Comparison of ENCODE assay signal across 9 mouse cellular contexts in genomic region chr12:55846741-55847140, GRCm38 (mm10). TPM values are rescaled to one million over a fixed set of nuclear protein-coding genes. Genes with fewer than 3 reads are reported as not detected.
A peak's percentile ranks its signal among the peaks of the same experiment; 100 is the strongest.
DNase-seq lines count a peak whose midpoint lies in the region; ATAC-seq lines count a peak whose summit lies in the region.
"Had no signal": no experiment of that assay in that cellular context is flagged by ENCODE, and none has a peak within 500 bp of the region (broad histone marks: within the 10 kb centered on the region; RNA-seq: fewer than 3 reads in every experiment).

No protein-coding gene starts in this region.

- H3K4me2 ChIP-seq in midbrain, embryonic 11.5 days = no peak overlapping the region

- no peak for ATAC-seq in midbrain, embryonic 11.5 days (ENCODE audit: low FRiP score)
- ATAC-seq in common myeloid progenitor, adult 5-6 weeks (replicated peaks; ENCODE audit: low read depth, poor library complexity, severe bottlenecking) = peak; percentile 83

- H3K4me1 ChIP-seq in midbrain, embryonic 10.5 days = no peaks in the 10 kb centered on the region
- H3K4me1 ChIP-seq in midbrain, embryonic 11.5 days (ENCODE audit: control insufficient read depth, insufficient read depth, low read length) = no peaks in the 10 kb centered on the region

- H3K4me3 ChIP-seq in midbrain, embryonic 10.5 days = no peak overlapping the region
- no peak overlapping the region for H3K4me3 ChIP-seq in midbrain, embryonic 11.5 days (ENCODE audit: low read depth, low read length)

- H3K27me3 ChIP-seq in midbrain, embryonic 10.5 days (ENCODE audit: low read depth, poor library complexity, severe bottlenecking) = no peaks in the 10 kb centered on the region
- no peaks in the 10 kb centered on the region for H3K27me3 ChIP-seq in midbrain, embryonic 11.5 days (ENCODE audit: control insufficient read depth, insufficient read depth, low read length)

- peaks cover 70% of the 10 kb centered on the region for H3K36me3 ChIP-seq in midbrain, embryonic 10.5 days
- peaks cover 5% of the 10 kb centered on the region; the same call in 1 of the 2 replicates for H3K36me3 ChIP-seq in midbrain, embryonic 11.5 days (ENCODE audit: control insufficient read depth, insufficient read depth, low read length)

- no peak overlapping the region for H3K9ac ChIP-seq in midbrain, embryonic 11.5 days (ENCODE audit: low read length)

- DNase-seq in embryo, embryonic 10 days (ENCODE audit: low spot score) = peak; percentile 52
- DNase-seq in embryo, embryonic 9.5 days (ENCODE audit: extremely low spot score) = no peak
- DNase-seq in midbrain, embryonic 10.5 days (ENCODE audit: low spot score) = peak; percentile 24
- DNase-seq in midbrain, embryonic 11.5 days (ENCODE audit: low spot score, missing footprints) = no peak
- DNase-seq in lung, postnatal 10 days = peak; percentile 29
- DNase-seq in layer of hippocampus, postnatal 14 days (ENCODE audit: low spot score in 2 of 2) = no peak
- no peak for DNase-seq in adipocyte (ENCODE audit: low spot score)

- no peak overlapping the region for H3K27ac ChIP-seq in midbrain, embryonic 10.5 days (replicated peaks)
- H3K27ac ChIP-seq in midbrain, embryonic 11.5 days (ENCODE audit: low read depth, low read length) = no peak overlapping the region
- H3K27ac ChIP-seq: macrophage had no signal

- WGBS in midbrain, embryonic 10.5 days = 84% methylated on average over 1 of the region's 1 CpGs
- 71% methylated on average over 1 of the region's 1 CpGs for WGBS in midbrain, embryonic 11.5 days

- no peaks in the 10 kb centered on the region; the same call in 1 of the 2 replicates for H3K9me3 ChIP-seq in midbrain, embryonic 10.5 days (replicated peaks)
- no peaks in the 10 kb centered on the region for H3K9me3 ChIP-seq in midbrain, embryonic 11.5 days (ENCODE audit: control insufficient read depth, low read length)

RNA-seq across cellular contexts. Expression of gene Brms1l, which starts 10.6 kb away (rescaled TPM):
- polyA plus RNA-seq in midbrain, embryonic 10.5 days (2016; fragmentation: Nextera tagmentation; extraction: Ambion mirVana) = 36.2 and 43.6 TPM in 2 replicates
- 36.0 and 39.7 TPM in 2 replicates for polyA plus RNA-seq in midbrain, embryonic 11.5 days (2014; fragmentation: Nextera tagmentation; extraction: Ambion mirVana)
- total RNA-seq in common myeloid progenitor, adult 5-6 weeks (2017) = 16.6 and 22.1 TPM in 2 replicates
- 10 to 100 TPM; 62.7 to 64.6 TPM for total RNA-seq in layer of hippocampus, postnatal 14 days (2021)

RNA-seq across cellular contexts. Expression of gene Ralgapa1, which starts 25.8 kb away (rescaled TPM):
- polyA plus RNA-seq in midbrain, embryonic 10.5 days (2016; fragmentation: Nextera tagmentation; extraction: Ambion mirVana) = 9.4 and 12.8 TPM in 2 replicates
- 19.0 and 19.1 TPM in 2 replicates for polyA plus RNA-seq in midbrain, embryonic 11.5 days (2014; fragmentation: Nextera tagmentation; extraction: Ambion mirVana)
- 47.1 and 53.3 TPM in 2 replicates for total RNA-seq in common myeloid progenitor, adult 5-6 weeks (2017)
- total RNA-seq in layer of hippocampus, postnatal 14 days (2021) = 100 to 1,000 TPM; 113 to 125 TPM

Comparison
In these comparisons a context has a peak if more than half of its experiments do, and no peak if none do; other contexts are left out.
1. DNase-seq: peak in embryo, embryonic 10 days (single experiment), midbrain, embryonic 10.5 days (single experiment) and lung, postnatal 10 days (single experiment); none in embryo, embryonic 9.5 days (single experiment), midbrain, embryonic 11.5 days (single experiment), layer of hippocampus, postnatal 14 days (0 of 2) and adipocyte (single experiment).